Mouse (Mus musculus) heart, postnatal 14 days (tissue): ENCODE measurements around the gene C330007P06Rik. TPM values are rescaled to one million over a fixed set of nuclear protein-coding genes. Genes with fewer than 3 reads are reported as not detected.
"Not testable (repeated sequence)": the region's sequence is repeated elsewhere in the genome, so short reads cannot be mapped to it uniquely, and the experiment has no call there.

Source experiments
- DNase-seq, 2 experiments: peaks; one replicate each; pipeline ENCODE4 v3.0.0; 2021 to 2022
- intact Hi-C: fragments of 180-260 bp; cut with DNase I; formaldehyde crosslinking; loops from one replicate; pipeline ENCODE4 v1.15.1; 2025
- long read RNA-seq, 2 experiments: library from polyadenylated mRNA; stranded (forward); transcript quantifications; one replicate each; pipeline ENCODE4 v2.0.0; 2021
- total RNA-seq, 2 experiments: library from RNA; stranded (reverse); gene quantifications; 2 replicates each; pipeline ENCODE4 v1.2.3; 2021

Gene C330007P06Rik
- 10 to 100 TPM; 16.3 to 17.4 TPM for total RNA-seq
- long read RNA-seq, experiment 1, transcript C330007P06Rik-202 (7 exons, 3,340 nt), result major isoform, 28 of 30 reads
- long read RNA-seq, experiment 1, partial matches to known transcripts, result 1 of 30 reads
- long read RNA-seq, experiment 1, other reads (novel, unspliced or antisense), result 1 of 30 reads
- long read RNA-seq, experiment 2, transcript C330007P06Rik-202 (7 exons, 3,340 nt), result major isoform, 16 of 18 reads
- long read RNA-seq, experiment 2, partial matches to known transcripts, result 0 of 18 reads
- long read RNA-seq, experiment 2, other reads (novel, unspliced or antisense), result 2 of 18 reads

DNA sequence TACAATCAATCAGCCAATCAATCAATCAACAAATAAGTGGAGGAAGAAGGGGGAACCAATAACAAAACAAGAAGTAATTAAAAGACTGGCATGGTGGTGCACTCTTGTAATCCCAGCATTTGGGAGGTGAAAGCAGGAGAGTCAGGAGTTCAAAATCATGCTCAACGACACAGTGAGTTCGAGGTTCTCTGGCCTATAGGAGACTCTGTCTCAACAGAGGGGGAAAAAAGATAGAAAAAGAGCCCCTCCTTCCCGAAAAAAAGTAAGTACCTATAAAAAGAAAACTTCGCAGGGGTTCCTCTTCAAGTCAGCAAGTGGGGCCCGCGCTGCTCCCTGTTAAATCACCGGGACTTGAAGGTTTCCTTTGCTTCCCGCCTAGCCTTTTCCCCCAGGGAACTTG, at the start of gene C330007P06Rik, which contains the start of gene Ube2a:
TSS of gene C330007P06Rik (minus strand) at position 347 of the 400 bp plus-strand sequence.
TSS of gene Ube2a (plus strand) at position 136 of the 400 bp plus-strand sequence.
- no peak for DNase-seq
- intact Hi-C loops, result loop anchor here (5.0 kb wide), 1 partner anchor 34 kb away; no protein-coding TSS in a partner anchor

DNA sequence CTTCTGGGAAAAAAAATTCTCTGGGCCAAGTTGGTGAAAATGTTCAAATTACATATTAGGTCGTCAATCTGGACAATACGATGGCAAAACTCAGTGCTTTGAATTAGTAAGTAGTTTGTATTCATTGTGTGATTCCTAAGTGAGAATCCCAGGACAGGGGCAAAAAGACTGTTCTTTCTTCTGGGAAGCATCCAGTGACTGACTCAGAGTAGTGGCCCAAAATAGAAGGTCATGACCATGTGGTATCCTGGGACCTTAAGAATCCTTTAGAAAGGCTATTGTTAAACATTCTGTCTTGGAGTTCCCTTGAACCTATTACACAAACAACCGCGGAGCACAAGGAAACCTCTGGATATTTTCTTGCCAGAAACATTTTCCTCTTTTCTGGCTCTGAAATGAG, 47.4 kb upstream of the C330007P06Rik start:
- intact Hi-C loops, result no loop called here
- no peak for DNase-seq

DNA sequence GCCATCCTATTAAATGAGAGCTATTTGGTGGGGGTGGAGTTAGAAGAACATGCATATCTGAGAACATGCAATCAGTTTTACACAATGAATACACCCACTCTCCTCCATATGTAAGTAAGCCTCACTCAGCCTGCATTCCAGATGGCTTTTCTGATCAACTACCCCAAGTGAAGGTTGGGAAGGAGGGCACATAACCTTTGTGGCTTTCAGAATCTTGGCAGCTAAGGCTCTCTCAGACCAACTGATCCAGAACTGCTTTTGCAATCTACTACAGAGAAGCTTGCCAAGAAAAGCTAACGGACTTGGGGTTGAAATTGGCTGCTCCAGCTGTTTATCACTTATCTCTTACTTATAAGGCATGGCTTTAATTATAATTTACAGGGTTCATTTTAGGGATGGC, 43.8 kb upstream of the C330007P06Rik start:
- no peak for DNase-seq
- intact Hi-C loops, result no loop called here

DNA sequence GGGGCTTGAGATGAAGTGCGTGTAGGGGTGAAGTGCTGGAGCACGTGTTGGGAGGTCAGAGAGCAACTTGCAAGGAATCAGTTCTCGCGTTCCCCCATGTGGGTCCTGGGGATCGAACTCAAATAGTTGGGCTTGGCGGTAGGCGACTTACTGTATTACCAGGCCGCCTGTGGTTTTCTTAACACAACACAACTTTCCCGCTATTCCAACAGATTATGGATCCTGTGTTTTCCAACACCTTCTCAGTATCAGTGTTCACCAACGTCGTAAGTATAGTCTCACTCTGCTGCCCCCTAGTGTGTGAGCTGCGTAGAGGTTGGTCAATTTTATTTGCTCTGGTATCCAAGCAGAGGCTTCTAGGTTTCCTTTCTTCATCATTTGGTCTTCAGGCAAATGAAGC, 37.4 kb upstream of the C330007P06Rik start:
- DNase-seq, result peak; percentile 47 to 67
- intact Hi-C loops, result no loop called here

DNA sequence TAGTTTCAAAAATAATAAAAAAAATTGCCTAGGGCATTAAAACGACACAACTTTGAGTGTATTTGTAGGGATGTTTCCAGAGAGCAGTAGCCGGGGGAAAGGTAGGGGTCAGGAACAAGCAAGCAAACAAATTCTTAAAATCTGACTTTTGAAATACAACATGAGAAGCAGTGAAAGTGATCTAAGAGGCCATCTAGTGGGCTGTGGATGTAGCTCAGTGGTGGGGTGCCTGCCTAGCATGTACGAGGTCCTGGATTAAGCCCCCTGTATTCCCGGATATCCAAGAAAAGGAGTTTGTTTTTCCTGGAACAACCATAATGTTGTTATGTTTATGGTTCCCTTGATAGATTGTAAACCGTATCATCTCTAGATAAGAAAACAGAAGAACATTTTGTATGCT, 32.6 kb upstream of the C330007P06Rik start:
- intact Hi-C loops, result loop anchor here (5.0 kb wide), 1 partner anchor 34 kb away; the partner anchor contains the start of genes C330007P06Rik and Ube2a
- DNase-seq, result no peak

DNA sequence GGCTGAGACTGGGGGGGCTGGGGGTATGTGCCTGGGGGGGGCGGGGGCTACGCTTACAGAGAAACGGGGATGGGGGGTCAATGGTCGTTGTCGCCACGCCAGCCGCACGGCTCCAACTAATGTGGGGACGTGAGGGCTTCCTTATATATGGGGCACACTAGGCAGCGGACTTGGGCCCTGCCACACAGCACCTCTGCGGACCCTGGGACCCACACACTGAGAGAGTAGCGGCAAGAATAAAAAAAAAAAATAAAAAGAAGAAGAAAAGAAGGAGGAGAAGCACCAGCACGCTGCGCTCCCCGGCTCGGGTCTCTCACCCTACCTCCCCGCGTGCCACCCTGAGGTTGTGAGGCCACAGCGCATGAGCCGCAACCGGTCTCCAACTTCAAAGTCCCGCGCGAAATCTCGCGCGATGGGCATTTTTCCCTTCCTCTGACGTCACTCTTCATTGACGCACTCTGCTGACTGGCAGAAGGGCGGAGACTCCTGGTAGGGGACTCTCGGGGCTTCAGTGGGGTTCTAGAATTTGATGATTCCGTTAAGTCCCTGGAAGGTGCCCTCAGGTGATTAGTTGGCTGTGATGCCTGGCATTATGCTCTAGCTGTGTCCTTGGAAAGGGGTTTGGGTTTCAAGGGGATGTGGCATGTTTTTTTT, 29.3 kb upstream of the C330007P06Rik start:
- peak; percentile 89 to 93 for DNase-seq
- intact Hi-C loops, result loop anchor here (5.0 kb wide), 1 partner anchor 71 kb away; no protein-coding TSS in a partner anchor

DNA sequence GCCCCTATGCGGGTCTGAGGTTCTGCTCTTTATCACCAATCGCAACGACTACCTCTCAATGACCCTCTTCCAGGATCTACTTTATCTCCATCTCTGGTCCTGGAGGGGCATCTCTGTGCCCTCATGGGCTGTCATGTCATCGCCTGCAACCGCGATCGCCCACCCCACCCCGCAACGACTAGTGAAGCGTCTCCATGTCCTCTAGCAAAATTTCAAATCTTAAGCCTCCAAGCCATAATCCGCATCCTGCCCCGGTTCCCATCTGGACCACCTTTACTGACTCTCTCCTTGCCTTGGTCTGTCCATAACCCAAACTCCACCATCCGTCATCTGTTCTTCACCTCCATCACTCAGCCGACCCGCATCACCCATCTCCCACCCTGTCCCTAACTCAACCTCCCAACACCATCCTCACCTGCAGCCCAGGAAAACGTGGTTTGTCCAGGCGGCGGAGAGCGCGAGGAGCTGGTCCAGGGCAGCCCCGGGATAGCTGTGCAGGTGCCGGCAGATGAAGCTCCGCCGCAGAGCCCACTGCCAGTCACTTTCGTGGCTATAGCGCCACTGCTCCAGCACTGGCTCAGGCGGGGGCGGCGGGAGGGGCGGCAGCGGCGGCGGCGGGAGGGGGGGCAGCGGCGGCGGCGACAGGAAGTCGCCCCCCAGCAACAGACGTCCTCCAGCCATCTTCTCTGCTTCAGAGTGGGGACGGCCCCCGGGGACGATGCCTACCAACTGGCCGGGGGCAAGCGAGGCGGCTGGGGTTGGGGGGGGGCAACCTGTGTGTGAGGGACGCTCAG, 28.6 kb upstream of the C330007P06Rik start, which contains the start of gene Nkrf:
TSS of gene Nkrf (minus strand) at position 579 of the 794 bp plus-strand sequence.
- peak; percentile 4 to 24 for DNase-seq
- intact Hi-C loops, result loop anchor here (5.0 kb wide), 1 partner anchor 70 kb away; no protein-coding TSS in a partner anchor

DNA sequence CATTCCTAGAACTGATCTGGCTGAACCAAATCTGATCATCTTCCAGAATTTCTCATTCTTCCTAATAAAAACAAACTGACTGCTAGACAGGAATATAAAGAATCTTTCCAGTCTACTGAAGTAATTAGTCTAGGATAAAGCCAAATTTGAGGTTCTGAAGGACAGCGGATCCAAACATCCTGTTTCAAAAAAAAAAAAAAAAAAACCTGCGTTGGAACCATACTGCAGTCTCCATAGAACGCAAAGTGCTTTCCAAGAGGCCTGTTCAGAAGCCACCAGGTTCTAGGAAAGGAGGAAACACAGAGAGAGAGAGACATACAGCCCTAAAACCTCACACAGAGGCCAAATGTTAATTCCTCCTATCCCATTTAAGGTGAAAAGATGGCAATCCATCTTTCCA, 27.7 kb upstream of the C330007P06Rik start:
- DNase-seq, result no peak
- intact Hi-C loops, result loop anchor here (5.0 kb wide), 1 partner anchor 69 kb away; no protein-coding TSS in a partner anchor

DNA sequence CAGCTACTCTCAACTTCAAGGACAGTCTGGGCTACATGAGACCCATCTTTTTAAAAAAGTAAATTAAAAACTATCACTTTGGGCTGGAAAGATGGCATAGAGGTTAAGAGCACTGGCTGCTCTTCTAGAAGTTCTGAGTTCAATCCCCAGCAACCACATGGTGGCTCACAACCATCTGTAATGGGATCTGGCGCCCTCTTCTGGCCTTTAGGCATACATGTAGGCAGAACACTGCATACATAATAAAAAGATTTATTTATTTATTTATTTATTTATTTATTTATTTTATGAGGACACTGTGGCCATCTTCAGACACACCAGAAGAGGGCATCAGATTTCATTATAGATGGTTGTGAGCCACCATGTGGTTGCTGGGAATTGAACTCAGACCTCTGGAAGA, 25.0 kb upstream of the C330007P06Rik start:
- peak in 1 of 2 experiments; percentile 6 for DNase-seq
- intact Hi-C loops, result not testable (repeated sequence)

DNA sequence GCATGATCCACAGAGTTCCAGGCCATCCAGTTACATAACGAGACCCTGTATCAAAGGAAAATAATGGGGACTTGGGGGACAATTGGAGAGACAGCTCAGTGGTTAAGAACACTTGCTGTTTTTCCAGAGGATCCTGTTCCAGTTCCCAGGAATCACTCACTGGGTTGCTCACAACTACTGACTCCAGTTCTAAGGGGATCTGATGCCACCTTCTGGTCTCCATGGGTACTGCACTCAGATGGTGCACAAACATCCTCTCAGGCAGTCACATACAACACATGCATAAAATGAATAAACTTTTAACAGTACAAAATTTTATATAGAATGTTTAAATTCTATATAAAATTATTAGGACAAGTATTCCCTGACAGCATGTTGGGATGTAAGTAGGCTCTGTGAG, 10.8 kb upstream of the C330007P06Rik start:
- peak in 1 of 2 experiments; percentile 17 for DNase-seq
- intact Hi-C loops, result no loop called here

DNA sequence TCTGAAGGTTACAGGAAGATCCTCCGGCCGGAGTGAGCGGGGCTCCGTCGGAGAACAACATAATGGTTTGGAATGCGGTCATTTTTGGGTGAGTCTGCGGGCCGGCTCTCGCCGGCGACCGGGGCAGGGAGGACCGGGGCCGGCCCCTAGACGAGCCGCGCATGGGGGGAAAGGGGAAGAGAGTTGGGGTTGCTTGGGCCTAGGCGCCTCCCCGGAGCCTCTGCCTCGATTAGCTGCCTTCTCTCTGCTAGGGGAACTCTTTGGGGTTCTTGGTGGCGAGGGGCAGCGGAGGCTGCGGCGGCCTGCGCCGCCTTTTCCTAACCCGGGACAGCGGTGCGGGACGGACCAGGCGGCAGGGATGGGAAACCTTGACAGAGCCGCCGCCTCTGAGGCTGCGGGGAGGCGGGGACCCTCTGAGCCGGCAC, 805 bp upstream of the C330007P06Rik start:
- intact Hi-C loops, result loop anchor here (5.0 kb wide), 1 partner anchor 33 kb away; no protein-coding TSS in a partner anchor
- no peak for DNase-seq

DNA sequence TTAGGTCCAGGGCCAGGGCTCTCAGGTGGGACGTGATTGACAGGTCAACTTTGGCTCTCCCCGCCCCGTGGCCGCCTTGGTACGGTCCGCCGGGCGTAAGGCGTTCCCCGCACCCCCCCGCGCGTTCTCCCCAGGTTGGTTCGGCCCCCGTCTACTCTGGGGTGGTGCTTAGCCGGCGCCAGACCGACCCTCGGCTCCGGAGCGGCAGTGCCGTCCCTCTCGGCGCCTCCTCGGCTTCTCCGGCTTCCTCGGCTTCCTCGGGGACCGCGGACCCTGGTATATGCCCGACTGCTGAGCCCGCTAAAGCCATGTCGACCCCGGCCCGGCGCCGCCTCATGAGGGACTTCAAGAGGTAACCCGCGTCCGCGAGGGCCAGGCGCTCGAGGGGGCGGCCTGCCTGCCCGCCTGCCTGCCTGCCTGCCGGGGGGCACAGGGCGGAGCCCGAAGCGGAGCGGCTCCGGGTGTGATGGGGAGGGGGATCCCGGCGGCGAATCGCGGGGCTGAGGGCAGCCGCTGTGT, 326 bp upstream of the C330007P06Rik start:
- DNase-seq, result peak; percentile 89 to 91
- intact Hi-C loops, result loop anchor here (5.0 kb wide), 1 partner anchor 33 kb away; no protein-coding TSS in a partner anchor

DNA sequence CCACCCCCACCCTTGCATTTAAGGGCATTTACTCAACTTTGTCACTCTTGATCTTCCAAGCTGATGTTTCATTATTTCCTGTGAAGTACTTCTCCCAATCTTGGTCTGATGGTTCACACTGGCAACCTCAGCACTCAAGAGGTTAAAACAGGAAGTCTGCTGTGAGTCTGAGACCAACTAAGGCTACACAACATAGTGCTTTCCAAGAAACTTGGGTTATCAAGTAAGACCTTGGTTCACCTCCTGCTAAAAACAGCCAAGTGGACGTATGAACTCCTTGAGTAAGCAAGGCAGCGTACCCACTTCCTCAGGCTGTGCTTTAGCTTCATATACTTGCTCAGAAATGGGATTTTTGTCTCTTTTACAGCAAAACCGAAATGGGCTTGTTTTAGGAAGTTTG, 3.5 kb downstream of the C330007P06Rik start:
- intact Hi-C loops, result loop anchor here (5.0 kb wide), 1 partner anchor 37 kb away; no protein-coding TSS in a partner anchor
- no peak for DNase-seq

DNA sequence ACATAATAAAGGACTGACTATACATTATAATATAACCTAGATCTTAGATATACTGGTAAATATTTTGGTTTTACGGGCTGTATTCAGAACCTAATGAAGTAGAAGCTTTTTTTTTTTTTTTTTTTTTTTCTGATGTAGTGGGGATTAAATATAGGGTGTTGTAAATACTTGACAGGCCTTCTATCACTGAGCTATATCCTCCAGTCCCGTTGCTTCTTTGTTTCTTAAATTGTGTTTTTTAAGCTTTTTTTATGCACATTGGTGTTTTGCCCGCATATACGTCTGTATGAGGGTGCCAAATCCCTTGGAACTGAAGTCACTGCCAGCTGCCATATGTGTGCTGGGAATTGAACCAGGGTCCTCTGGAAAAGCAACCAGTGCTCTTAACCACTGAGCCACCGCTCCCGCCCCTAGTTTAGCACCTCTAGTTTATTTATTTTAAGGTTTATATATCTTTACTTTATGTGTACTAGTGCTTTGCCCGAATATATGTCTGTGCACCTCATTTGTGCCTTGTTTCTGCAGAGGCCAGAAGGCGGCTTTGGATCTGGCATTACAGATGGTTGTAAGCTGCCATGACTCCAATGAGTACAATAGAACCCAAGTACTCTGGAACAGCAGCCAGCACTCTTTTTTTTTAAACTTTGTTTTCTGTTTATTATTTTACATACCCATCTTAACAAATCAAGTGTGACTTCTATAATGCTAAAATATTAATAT, 9.1 kb downstream of the C330007P06Rik start:
- no peak for DNase-seq
- intact Hi-C loops, result no loop called here

DNA sequence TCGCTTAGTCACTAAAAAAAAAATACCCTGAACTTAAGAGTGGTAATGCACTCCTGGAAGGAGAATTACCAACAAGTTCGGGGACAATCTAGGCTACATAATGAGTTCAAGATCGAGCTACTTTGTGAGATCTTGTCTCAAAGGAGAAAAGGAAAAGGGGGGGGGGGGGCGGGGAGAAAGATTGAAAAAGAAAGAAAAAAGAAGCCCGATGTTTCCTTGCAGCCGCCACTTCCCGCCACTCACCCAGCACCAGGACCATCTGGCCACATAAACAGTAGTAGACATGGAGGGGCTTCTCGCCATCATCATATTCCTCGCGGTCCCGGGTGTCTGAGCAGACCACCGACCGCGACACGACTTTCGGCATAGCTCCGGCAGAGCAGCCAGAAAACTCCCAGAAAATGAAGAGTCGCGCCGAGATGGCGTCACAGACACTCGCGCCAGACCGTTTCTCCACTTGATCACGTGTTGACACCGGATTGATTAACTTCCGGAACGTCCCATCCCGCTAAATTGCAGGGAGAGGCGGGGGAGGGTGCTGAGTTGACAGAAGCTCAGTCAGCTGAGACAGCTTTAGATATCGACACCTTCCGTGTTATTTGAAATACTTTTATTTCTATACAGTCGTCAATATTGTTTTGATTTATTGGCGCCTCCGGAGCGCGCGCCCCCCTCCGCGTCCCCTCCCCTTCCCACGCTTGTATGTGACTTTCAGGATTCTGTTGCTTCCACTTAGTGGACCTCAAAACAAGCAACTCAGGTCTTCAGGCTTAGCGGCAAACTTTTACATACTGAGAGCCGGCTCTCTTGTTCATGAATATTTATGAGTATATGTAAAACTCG, 9.9 kb downstream of the C330007P06Rik start:
- DNase-seq, result peak; percentile 75 to 83
- intact Hi-C loops, result no loop called here

DNA sequence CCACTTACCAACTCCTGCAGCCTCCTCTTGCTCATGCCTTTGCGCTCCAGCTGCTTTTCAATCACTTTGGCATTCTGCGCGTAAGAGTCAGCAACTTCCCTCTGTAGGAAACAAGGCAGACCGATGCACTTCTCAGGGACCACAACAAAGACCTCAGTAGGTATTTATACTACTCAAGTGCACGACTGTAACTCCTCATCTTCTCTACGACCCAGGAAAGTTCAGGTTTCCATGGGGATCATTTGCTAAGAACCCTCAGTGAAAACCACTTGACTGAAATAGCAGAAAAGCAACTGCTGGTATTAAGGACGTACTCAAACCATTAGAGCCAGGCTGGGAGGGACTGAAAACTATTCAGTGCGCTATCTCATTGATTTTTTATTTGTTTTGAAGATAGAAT, 21.3 kb downstream of the C330007P06Rik start:
- DNase-seq, result no peak
- intact Hi-C loops, result no loop called here

DNA sequence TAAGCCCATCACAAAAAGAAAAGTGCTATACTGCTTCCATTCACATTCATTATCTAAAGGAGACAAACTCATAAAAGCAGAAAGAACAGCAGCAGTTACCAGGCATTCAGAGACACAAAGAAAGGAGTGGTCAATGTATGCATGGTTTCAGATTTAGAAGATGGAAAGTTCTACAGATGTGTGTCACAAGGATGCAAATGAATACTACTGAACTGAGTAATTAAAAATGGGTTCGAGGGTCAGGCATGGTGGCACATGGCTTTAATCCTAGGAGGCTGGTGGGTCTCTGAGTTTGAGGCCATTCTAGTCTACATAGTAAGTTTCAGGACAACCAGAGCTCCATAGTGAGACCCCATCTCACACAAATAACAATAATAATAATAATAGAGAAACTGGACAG, 26.8 kb downstream of the C330007P06Rik start:
- intact Hi-C loops, result no loop called here

DNA sequence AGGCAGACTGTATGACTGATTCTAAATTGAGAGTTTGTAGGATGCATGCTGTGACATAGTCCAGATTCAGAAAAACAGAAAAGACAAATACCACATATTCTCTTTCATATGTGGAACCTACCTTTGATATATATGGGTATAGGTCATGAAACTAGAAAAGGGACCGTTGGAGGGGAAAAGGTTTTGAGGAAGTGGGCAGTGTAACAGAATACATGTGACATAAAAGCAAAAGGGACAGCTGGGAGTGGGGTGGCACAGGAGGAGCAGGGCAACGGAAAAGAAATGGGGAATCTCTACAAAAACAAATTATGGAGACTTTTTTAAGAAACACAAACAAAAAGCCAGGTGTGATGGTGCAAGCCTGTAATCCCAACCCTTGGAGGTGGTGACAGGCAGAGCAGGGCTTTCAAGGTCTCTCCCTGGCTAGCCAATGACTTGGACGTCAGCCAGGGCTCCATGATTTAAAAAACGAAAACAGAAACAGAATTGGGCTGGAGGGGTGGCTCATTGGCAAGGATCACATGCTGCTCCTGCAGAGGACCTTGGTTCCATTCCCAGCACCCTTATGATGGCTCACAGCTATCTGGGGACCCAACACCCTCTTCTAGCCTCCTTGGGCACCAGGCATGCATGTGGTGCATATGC, 30.4 kb downstream of the C330007P06Rik start:
- intact Hi-C loops, result no loop called here

More for the DNA sequence above, 26.8 kb downstream of the C330007P06Rik start:
- no peak for DNase-seq

More for the DNA sequence above, 30.4 kb downstream of the C330007P06Rik start:
- DNase-seq, result no peak
